Mouse (Mus musculus) Muller cell, postnatal 12 days (primary cell): ENCODE measurements around the gene Ebf3.

Source experiments
- DNase-seq: peaks from one replicate; pipeline ENCODE4 v3.0.0-alpha.2; 2015; ENCODE audit errors: inconsistent ontology term

The Ebf3 gene

DNA sequence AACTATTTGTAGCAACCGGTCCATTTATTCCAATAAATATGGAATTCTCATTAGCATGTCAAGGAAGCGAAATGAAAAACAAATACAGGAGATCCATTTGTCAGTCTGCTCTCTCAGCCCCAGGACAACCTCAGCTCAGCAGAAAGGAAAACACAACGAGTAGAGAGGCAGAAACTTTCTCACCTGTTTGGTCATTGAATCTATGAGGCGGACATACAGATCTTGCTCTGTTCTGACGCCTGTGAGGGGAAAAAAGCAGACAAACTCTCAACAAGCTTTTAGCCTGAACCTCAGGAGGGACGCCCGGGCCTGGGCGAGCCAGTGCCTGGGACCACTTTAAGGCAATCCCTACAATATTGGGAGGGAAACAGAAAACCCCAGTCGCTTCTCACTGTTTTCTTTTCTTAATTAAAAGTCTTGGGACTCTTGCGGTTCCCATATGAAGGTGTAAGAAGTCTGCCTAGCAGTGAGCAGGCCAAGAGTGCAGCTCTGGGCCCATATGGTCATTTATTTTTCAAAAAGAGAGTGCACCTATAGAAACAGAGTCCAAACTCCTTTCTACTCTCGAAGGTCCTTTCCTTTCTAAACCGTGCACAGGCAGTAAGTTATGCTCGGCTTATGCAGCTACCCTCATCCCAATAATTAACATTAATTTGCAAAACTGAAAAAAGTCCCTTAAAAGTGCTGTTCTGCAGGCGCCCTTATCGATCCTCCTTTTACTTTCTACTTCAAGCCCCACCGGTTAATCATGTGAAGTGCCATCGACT is 1.9 kb downstream of the Ebf3 start:
- no peak for DNase-seq

DNA sequence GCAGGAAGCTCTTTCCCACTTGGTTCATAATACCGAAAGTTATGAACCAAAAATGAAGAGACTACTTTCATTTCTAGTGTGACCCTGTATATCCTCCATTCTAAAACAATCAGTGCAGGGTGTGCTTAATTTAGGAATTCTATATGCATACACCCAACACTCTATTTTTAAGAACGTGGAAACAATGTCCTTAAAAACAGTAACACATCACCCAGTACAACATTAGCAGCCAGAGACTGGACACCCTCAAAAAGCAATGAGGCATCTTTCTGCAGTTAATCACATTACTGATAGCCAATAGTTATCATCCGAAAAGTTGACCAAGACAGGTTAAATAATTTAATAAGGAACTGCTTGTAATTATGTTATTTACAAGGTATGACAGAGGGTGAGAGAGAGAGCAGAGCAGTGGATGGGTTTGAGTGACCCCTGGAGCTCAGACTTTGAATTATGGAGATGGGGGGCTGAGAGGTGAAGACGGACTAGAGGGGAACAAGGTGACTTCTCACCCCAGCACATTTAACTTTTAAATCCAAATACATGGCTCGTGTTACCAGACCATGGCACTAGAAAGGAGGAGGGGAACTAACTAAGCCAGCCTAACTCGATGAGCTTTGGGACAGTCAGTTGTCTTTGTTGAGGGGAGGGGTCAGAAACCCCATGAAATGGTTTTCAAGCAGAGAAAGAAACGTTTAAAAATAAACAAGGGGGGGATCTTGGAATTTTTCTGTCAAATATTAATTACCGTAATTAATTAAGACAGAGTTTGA is 2.7 kb downstream of the Ebf3 start:
- no peak for DNase-seq

DNA sequence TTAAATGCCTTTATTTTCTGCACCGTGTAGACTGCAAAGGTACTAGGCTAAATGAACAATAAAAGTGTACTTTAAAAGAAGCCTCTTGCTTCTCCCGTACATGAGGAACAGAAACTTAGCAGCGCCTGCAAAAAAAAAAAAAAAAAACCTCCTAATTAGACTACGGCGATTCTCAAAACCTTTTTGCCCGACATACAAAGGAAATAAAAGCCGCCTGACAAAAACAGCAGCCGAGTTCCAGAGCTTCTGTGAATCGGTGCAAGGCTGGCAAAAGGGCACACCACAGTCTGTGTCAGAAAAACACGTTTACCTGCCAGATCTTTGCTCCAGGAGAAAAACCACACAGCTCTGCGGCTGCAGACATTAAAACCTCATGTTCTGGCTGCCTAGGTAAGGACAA is 3.4 kb downstream of the Ebf3 start:
- DNase-seq = no peak

DNA sequence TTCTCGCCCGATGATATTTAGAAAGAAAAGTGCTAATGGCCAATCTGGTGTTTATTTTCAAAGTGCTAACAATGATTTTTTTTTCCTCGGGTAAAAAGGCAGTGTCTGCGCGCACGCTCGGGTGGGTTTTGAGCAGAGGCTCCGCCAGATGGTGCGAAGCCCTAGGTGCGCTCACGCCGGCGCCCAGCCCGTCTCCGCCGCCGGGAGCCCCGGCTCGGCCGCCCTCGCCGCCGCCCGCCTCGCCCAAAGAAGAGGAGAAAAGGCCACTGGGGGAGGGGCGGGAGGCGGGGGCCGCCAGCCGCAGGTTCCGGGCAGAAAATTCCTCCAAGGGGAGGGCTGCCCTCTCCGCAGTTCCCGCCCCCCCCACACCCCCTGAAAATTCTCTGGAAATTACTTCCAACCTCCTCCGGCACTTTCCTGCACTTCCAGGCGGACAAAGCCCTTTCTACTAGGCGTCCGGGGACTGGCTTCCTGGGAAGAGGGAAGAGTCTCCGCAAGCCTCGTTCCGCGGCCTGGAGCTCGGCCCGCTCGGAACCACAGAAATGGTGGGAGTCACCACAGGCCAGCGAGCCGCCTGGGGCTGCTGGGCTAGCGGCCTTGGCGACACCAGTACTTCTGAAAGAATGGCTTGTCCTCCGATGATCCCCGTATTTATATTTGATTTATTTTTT is 4.0 kb downstream of the Ebf3 start:
- DNase-seq = peak; percentile 75

DNA sequence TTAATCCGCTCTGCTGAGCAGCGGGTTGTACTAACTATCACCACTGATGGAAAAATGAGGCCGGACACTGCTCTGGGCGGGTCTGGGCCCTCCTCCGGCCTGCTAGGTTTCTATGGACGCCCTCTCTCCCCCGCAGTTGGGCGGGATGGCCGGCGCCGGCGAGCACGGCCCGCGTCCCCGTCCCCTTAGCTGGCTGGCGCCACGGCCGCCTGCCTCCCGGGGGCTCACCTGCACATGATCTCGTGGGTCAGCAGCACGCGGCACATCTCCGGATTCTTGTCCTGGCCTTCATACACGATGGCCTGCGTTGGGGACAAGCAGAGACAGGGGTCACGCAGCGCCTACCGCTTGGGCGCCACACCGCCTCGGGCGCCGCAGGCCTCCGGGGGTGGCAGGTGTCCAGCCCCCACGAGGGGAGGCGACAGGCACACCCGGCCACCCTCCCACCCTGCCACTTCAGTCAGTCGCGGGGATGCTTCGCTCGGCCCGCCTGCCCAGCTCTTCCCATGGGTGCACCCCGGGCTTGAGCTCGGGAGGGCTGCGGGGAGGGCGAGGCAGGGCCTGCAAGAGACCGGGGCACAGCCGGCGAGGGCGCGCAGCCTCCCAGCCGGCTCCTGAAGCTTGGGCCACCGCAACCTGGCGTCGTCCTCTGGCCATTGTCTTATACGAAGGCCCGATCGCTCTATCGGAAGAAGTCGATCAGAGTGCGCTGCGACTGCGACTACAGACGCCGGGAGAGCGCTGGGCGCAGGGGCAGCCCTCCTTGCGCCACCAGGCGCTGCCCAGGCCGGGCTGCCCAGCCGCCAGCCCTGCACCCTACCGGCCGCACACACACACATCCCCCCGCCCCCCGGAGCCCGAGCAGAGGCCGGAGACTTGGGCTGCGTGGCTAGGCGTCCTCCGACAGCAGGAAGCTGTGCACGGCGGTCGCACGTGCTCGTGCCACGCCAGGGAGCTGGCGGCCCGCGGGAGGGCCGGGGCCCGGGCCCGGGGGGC is 4.9 kb downstream of the Ebf3 start:
- DNase-seq = no peak

DNA sequence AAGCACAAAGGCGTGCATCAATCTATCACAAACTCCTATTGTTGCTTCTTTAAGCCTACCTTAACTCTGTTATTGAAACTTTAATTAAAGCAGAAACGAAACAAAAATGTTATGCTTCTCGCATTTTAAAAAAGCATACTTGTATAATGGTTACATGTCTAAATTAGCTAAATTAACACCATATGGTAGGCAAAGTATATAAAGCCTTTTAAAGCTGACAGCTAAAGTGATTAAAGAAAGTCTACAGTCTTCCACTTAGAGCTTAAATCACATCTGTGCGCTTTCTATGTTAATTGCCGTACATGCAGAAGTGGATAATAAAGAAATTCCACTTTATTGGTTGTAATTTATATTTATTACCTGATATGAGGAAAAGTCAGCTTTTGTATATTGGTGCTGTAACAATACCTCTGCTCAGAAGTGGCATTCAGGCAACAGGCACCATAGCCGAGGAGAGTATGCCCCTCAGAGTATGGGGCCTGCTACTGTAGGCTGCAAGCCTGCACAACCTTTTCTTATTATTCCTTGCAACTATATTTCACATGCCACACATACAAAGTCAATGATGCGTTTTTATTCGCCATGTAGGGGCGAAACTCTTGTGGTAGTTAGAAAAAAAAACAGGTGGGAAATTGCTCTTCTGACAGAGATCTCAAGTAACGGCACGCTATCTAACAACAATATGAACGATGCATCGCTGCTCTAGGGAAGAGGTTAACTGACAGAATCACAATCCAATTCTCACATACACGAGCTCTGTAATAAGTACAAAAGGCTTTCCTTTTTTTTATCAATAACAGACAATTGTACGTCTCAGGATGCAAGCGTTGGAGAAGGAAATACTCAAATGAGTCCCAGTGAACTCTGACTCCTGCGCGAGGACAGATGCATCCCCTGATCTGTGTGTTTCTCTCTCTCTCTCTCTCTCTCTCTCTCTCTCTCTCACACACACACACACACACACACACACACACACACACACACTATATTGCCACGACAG is 5.9 kb downstream of the Ebf3 start:
- DNase-seq = no peak

DNA sequence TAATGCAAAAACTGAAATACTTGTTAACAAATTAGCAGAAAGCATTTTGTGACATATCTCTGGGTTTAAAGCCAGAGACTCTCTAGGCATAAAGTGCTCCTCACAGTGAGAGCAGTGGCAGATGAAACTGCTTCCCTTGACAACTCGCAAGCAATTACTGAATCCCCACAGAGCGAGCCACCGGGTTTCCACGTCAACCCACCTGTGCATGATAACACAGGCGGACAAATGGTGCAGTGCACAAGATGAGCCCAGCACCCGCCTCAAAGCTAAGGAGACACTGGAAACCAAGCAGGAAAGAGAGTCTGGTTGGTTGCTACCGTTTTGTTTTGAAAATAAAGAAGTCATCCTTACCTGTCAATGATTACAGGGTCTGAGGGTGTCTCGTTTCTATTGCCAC is 7.1 kb downstream of the Ebf3 start:
- DNase-seq = no peak

DNA sequence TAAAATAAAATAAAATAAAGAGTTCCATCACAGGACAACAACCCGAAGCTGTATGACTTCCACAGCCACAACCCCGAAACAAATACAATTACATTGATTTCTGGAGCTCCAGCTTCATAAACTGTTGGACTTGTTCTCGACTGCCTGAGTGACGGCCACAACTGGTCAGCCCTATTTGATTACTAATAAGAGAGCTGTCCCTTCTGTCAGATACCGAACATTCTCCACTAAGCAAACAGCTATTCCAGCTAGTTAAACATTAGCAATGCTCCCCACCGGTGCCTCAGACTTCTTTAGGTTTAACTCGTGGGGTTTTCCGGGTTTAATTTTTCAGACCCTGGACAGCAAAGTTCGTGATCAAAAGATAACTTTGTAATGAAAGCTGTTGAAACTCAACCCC is 8.1 kb downstream of the Ebf3 start:
- DNase-seq = no peak

DNA sequence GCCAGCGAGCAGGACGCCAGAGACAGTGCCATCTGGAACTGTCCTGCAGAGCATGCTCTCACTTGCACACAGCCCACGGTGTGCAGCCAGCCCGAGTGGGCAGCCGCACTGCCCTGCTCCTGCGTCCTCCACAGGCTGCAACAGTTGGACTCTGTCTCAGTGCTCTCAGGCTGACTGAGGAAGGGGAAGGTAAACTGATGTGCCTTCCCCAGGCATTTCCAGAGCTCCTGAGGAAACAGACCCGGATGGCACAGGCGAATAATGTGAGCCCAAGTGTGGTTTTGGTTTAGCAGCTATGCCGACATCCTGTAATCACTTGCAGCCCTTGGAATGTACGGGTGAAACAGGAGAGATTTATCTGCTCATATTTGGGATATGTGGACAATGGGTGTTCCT is 10.5 kb downstream of the Ebf3 start:
- DNase-seq = no peak

DNA sequence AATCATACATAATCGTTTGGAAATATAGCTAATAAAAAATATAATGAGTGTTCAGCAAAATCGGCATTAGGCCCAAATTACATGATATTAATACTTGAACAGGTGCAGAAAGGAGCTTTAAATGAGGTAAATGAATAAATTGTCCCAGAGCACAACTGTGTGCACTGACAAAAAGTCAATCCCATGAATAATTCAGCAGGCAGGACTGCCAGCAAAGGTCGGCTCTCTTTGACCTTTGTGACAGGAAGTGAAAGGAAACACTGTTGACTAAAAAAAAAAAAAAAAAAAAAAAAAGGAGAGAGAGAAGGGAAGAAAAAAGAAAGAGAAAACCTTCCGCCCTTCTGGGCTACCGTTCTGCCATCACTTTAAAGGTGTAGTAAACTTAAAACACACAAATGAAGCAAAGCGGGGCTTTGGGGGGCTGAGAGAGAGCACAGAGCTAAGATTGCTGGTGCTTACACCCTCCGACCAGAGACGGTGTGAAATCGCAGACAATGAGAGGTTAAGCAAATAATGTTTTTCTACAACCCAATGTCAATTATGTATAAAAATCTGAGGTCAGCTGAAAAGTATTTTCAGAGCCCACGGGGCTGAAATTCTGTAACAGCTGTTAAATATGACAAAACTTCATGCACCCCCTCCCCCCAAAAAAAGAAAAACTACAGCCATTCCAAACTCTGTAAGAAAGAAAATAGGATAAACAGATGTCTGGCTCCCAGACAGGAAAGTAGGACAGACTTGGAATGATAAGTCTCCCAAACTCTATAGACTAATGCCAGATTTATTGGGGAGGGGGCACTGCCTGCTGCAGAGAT is 11.1 kb downstream of the Ebf3 start:
- no peak for DNase-seq

DNA sequence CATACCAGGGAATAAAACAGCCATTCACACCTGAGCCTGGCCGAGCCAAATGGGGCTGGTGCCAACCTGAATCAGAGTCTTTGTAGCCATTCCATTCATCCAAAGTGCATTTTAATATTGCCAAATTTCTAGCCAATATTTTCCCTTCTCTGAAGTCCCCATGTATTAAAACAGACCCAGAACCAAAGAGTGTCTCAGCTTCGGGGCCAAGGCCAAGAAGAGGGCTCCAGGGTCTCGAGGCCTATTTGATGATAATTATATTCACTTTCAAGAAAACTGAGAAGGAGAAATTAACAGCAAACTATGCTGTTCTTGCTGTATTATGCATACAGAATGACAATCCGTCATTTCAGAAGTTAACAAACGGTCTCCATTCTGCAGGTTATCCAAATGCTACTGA is 12.1 kb downstream of the Ebf3 start:
- DNase-seq = no peak

DNA sequence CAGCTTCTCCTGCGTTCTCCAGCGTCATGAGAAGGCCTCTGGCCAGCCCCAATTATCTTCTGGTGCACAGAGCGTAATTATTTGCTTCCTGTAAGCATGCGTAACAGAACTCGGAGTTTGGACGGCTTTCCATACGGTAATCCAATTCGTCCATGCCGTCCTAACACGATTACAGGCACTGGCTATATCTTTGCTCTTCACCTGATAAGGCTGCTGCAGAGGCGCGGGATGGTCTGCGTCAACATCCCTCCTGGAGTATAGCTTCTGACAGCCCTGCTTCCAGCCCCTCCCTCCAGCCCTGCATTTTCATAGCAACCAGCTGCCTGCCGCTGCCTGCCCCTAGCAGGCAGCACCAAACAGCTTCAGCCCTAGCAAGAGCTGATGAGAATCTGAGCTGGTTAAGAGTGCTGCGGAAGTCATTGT is 12.9 kb downstream of the Ebf3 start:
- DNase-seq = no peak

DNA sequence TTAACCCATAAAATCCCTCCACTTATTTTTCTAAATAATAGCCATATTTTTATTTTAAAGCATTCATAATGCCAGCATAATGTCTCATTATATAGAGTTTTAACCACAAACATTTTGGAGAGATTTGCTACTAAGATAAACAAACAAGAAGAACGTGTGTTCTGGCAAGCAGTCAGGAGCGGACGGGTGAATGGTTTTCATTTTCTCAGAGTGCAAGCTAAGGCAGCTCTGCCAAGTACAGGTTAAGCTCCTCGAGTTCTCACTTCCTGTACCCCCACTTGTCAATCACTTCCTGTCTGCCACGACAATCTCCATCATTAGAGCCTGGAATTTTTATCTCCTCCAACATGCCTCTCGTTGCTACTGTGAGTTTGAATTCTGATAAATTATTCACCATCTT is 13.4 kb downstream of the Ebf3 start:
- DNase-seq = no peak

DNA sequence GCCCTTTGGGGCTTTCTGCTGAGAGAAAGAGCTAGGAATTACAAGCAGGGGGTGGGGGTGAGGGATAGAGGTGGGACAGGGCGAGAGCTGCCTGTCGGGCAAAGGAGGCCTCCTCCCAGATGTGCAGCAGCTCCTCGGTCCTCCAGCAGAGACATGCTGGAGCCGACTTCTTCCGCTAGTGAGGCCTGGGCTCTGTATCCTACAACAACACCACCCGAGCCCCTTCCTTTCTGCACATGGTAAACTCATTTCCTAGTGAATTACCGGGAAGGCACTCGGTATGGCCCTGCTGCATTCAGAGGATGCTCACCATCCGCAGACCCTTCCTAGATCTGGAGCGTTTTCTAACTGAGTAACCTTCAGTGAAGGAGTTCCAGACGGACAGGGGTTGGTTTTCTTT is 14.1 kb downstream of the Ebf3 start:
- DNase-seq = no peak

DNA sequence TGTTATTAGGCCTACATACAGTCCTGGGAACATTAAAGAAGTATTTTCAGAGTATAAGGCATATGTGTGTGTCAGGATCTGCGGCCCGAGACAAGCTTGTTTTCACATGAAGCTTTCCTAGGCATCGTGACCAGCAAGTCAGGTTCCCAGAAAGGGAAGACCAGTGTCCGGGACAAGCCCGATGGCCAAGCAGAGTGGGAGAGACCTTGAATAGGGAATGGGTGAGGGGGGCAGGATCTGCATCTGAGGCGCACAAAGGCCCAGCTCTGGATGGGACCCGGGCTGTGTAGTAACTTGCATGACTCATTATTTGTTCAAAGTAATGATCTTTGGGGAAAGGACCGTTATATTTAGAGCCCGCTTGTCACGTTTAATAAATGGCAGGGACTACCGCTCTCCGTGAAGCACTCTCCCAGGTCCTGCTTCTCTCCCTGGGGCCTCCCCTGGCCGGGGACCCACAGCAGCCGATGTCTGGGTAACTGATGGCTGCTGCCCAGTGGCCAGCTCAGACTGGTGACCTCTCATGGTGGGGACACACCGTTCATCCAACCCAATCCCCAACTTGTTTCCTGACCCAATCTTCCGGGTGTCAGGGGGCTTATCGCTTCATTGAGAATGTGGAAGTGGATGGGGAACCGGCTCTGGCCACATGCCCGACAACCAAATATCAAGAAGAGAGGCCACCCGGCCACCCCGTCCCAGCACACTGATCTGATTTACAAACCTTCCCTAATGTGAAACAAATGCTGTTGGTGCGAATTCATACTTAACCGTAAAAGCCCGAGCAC is 16.5 kb downstream of the Ebf3 start:
- no peak for DNase-seq

DNA sequence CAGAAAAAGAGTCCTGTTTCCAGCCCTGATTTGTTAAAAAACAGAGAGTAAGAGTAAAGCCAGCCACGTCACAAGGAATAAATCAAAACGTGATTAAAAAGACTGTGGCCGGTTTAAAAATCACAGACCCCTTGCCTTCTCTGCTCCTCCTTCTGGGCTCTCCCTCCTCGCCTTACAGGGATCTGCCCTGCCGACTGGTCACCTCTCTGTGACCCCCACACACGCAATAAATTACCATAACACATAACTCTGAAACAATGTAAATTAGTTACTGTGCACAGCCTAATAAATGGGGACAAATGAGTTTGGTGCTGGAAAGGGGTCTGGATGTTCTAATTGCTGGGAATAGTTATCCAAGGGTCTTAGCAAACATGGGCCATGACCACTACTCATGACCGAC is 17.1 kb downstream of the Ebf3 start:
- no peak for DNase-seq

DNA sequence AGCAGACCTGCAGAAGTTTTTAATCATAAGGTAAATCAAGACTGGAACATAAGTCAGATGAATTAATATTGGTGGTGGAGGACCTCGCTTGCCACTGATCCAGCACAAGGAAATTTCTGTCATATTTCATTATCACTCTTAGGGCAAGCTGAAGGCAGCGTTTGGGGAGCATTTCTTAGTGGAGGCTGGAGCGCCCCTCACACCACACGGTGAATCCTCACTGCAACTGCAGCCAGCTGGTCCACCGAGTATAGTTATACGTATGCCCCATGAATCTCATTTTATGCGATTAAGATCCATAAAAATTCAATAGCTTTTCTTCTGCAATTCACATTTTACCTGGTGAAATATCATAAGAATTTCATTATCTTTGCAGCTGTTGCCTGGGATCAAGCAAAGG is 18.6 kb downstream of the Ebf3 start:
- DNase-seq = no peak

DNA sequence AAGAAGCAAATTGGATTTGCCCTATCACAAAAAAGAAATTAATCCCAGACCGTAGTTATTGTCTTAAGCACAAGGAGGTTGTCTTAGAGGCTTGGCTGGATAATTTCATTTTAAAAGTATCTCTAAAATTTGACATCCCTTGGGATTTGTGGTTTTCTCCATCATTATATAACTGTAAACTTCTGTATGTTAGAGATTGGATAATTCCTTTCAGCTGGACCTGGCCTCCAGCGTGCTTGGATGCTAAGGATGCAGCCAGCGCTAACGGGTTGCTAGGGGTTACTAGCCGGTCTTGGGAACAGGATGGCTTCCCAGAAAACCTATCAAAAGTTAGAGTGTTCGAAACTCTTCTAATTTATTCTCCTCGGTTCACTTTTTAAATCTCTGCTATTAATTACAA is 19.8 kb downstream of the Ebf3 start:
- no peak for DNase-seq
